Mouse (Mus musculus) thymus, adult 2 months (tissue): Measurements from ENCODE around the gene Gm20388.

Experiments used
- CTCF ChIP-seq: fragments of 200-500 bp; IDR thresholded peaks from 2 replicates; pipeline ENCODE4 v1.5.1; 2012; ENCODE audit warnings: mild to moderate bottlenecking, control low read depth, low read length, moderate library complexity, borderline replicate concordance; ENCODE audit not compliant: control insufficient read depth, poor library complexity, insufficient read depth; ENCODE audit errors: extremely low read depth
- POLR2A ChIP-seq: fragments of 200-500 bp; IDR thresholded peaks from 2 replicates; pipeline ENCODE4 v1.6.1; 2012; ENCODE audit warnings: mild to moderate bottlenecking, low read length, control low read depth, moderate library complexity; ENCODE audit not compliant: control insufficient read depth, poor library complexity, insufficient read depth; ENCODE audit errors: extremely low read depth

- TF ChIP-seq CTCF, result no peak
- no peak for TF ChIP-seq POLR2A
These were observed 645.7 kb downstream of the Gm20388 start for GRCm38 (mm10) chr8:120556198-120556892.
